Mouse (Mus musculus): ENCODE data around the gene Defb20.

DNA sequence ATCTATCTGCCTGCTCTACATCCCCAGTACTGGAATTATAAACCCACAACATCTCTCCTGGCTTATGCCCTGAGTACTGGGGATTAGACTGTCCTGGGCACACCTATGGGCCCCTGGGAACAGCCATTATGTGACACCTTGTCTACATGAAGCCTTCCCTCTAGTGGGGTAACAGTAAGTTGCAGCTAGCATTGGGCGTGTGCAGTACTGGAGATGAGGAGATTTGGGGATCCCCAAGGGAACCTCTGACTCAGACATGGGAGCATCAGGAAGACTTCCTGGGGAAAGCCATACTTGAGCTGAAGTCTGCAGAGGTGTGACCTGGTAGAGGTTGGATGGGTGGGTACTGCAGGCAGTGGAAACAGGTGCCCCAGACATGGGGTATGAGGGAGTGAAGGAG is 37.9 kb upstream of the Defb20 start:
- TF ChIP-seq GATA1 (IDR thresholded peaks at IDR 0.05; ENCODE audit: low read length) (no peak), TAL1 (IDR thresholded peaks at IDR 0.05; ENCODE audit: low read length) (no peak)
